Mouse (Mus musculus) spleen, postnatal 36 days (tissue): ENCODE measurements around the gene Cyp2a5.
"Not testable (repeated sequence)": the region's sequence is repeated elsewhere in the genome, so short reads cannot be mapped to it uniquely, and the experiment has no call there.

ENCODE experiments used
- DNase-seq, 2 experiments: peaks; one replicate each; pipeline ENCODE4 v3.0.0; 2022; ENCODE audit warnings: low spot score in 2 of 2, mixed read lengths in 1 of 2

The Cyp2a5 gene

GRCm38 (mm10) chr7:26835059-26835458 is at the start of gene Cyp2a5:
Gene Cyp2a5, plus strand, starts transcription at chr7:26835305.
- DNase-seq: not testable (repeated sequence)

GRCm38 (mm10) chr7:26786013-26786412 is 49.1 kb upstream of the Cyp2a5 start:
- not testable (repeated sequence) for DNase-seq

DNA sequence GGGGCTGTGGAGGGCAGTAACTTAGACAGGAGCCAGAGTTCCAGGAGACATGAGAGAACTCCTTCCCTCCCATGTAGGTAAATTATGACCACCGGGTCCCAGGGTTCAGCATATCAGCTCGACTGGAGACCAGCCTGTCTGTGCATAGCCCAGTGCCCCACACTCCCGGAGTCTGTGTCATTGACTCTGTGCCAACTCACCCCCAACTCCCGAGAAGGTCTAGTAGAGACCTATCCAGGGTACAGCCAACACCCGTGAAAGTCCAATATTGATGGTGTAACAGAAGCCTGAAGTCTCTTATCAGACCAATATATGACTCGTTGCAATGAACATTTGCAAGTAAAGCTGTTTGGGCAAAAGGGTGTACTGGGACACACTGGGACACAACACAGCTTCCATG is 45.1 kb upstream of the Cyp2a5 start:
- no peak for DNase-seq

- no peak for DNase-seq
Measured at GRCm38 (mm10) chr7:26800104-26800503, 35.0 kb upstream of the Cyp2a5 start.

DNA sequence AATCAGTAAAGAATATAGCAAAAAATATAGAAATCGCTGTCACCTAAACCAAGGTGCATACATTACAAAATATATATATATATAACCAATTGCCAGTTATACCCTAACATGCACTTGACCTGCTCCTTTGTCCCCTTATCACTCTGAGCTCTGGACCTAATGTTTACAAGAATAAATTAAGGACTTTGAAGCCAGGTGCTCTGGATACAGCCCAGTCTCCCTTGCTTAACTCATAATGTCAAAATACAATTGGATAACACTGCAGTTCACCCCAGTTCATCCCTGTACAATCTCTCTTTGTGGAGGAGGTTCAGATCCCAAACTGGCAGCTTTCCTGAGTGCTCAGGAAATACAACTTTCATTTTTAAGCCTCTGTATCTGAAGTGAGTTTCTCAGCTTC is 34.1 kb upstream of the Cyp2a5 start:
- DNase-seq: no peak

- DNase-seq: no peak
Measured at GRCm38 (mm10) chr7:26808592-26808991, 26.5 kb upstream of the Cyp2a5 start, which contains the start of gene Cyp2g1. Gene Cyp2g1, plus strand, starts transcription at chr7:26808892.

GRCm38 (mm10) chr7:26831556-26832292 is 3.4 kb upstream of the Cyp2a5 start:
- not testable (repeated sequence) for DNase-seq

GRCm38 (mm10) chr7:26832668-26833067 is 2.4 kb upstream of the Cyp2a5 start:
- DNase-seq: not testable (repeated sequence)

- DNase-seq: not testable (repeated sequence)
Measured at GRCm38 (mm10) chr7:26843400-26843799, 8.3 kb downstream of the Cyp2a5 start.

GRCm38 (mm10) chr7:26850063-26850462 is 15.0 kb downstream of the Cyp2a5 start:
- not testable (repeated sequence) for DNase-seq

- not testable (repeated sequence) for DNase-seq
Measured at GRCm38 (mm10) chr7:26878581-26878980, 43.5 kb downstream of the Cyp2a5 start.

- DNase-seq: not testable (repeated sequence)
Measured at GRCm38 (mm10) chr7:26880600-26880999, 45.5 kb downstream of the Cyp2a5 start.
